Mouse (Mus musculus) frontal cortex, postnatal 14 days (tissue): Measurements from ENCODE around the gene Tpi1.
A peak's percentile ranks its signal among the peaks of the same experiment; 100 is the strongest.
"Not testable (repeated sequence)": the region's sequence is repeated elsewhere in the genome, so short reads cannot be mapped to it uniquely, and the experiment has no call there.

Experiments used
- DNase-seq, 2 experiments: peaks; one replicate each; pipeline ENCODE4 v3.0.0; 2022; ENCODE audit warnings: low spot score in 2 of 2

Gene Tpi1

GRCm38 (mm10) chr6:124809052-124809774 lies 4.9 kb downstream of the Tpi1 start:
- DNase-seq, result peak; percentile 64 to 68

DNA sequence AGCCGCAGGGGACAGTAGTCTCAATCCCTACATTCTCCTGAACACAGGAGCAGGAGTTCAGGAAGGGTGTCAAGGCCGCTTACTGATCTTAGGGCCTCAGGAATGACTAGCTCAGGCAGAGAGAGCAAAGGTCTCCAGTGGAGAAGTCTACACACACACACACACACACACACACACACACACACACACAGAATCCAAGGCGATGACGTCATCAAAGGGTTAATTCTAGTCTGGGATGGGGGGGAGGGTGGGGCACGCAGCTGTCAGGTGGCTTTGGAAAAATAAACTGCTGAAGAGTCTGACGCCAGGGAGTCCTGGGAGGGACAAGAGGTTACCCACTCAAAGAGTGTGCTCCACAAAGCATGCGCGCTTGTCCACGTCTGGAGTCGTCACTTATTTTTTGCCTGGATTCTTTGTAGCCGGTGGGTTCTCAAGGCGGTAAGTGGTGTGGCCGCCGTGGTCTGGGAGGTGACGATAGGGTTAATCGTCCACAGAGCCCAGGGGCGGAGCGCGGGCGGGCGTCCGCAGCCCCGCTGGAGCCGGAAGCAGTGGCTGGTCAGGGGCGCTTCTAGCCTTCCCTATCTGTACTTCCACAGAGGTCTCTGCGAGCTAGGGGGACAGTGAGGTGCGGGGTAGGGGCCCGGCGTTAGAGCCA lies 5.6 kb downstream of the Tpi1 start, which contains the start of gene Spsb2:
Spsb2 (plus strand) TSS at position 304 of the 655 bp plus-strand sequence.
- no peak for DNase-seq

- no peak for DNase-seq
Measured at GRCm38 (mm10) chr6:124807986-124808357, 6.1 kb downstream of the Tpi1 start.

GRCm38 (mm10) chr6:124807366-124807765 lies 6.7 kb downstream of the Tpi1 start:
- DNase-seq, result no peak

- no peak for DNase-seq
Measured at GRCm38 (mm10) chr6:124806446-124807140, 7.5 kb downstream of the Tpi1 start.

GRCm38 (mm10) chr6:124805341-124806321 lies 8.5 kb downstream of the Tpi1 start:
- DNase-seq, result peak; percentile 95

DNA sequence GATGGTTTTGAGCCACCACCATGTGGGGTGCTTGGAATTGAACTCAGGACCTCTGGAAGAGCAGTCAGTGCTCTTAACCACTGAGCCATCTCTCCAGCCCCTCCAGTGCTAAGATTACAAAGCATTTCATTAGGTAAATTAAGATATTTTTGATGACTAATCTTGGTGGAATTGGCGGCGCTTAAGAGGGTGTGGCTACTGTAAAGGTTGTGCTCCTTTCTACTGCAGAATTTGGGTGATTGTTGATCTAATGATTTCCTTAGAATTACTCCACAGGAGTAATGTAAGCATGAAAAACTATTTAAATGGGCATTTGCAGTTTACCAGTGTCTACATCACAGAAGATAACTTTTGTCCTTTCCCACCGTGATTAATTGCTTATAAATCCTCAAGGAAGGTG lies 9.8 kb downstream of the Tpi1 start:
- DNase-seq, result no peak

DNA sequence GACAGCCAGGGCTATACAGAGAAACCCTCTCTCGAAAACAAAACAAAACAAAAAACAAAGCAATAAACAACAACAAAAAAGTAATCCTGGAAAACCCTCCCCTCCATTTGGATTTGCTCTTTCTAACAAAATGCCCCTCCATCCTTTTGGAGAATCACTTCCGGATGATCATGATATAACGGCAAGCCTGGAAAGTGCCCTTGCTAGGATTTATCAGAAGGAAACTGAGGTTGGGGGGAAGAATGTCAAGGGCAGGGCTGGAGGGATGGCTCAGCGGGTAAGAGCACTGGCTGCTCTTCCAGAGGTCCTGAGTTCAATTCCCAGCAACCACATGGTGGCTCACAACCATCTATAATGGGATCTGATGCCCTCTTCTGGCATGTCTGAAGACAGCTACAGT lies 10.4 kb downstream of the Tpi1 start:
- not testable (repeated sequence) for DNase-seq

GRCm38 (mm10) chr6:124803061-124803460 lies 11.0 kb downstream of the Tpi1 start:
- DNase-seq, result no peak

- DNase-seq, result not testable (repeated sequence)
Measured at GRCm38 (mm10) chr6:124802400-124802799, 11.7 kb downstream of the Tpi1 start.

GRCm38 (mm10) chr6:124796200-124796599 lies 17.9 kb downstream of the Tpi1 start:
- DNase-seq, result no peak

DNA sequence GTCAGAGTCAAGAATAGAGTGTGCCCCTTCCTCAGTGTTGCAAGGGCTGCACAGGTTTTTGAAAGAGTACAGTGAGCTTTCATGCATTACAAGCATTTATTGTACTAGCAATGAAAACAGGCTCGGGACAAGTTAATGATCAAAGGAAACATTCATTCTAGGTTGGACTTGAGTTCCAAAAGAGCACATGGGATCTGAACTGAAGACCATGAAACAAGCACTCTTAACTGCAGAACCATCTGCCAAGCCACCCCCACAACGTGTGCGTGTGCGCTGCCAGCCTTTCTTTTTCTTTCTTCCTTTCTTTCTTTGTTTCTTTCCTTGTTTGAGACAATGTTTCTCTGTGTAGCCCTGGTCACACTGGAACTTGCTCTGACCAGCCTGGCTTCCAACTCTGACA lies 18.3 kb downstream of the Tpi1 start:
- no peak for DNase-seq

- DNase-seq, result no peak
Measured at GRCm38 (mm10) chr6:124791911-124792310, 22.2 kb downstream of the Tpi1 start.

GRCm38 (mm10) chr6:124790121-124790520 lies 24.0 kb downstream of the Tpi1 start:
- no peak for DNase-seq

DNA sequence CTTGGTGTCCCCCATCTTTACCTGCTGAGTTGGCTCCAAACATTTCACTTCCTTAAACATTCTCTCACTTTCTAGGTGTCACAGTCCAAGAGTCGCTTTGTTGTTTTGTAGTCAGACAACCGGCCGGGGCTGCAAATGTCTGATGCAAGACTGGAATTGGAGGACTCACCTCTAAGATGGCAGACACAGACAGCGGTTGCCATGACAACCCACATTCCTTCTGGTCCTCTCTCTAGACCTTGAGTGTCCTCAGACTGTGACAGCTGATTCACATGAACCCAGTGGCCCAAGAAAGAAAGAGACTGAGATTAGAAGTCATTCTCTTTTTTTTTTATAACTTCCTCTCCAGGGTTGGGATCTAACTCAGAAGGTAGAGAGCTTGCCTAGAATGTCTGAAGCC lies 24.6 kb downstream of the Tpi1 start:
- no peak for DNase-seq

DNA sequence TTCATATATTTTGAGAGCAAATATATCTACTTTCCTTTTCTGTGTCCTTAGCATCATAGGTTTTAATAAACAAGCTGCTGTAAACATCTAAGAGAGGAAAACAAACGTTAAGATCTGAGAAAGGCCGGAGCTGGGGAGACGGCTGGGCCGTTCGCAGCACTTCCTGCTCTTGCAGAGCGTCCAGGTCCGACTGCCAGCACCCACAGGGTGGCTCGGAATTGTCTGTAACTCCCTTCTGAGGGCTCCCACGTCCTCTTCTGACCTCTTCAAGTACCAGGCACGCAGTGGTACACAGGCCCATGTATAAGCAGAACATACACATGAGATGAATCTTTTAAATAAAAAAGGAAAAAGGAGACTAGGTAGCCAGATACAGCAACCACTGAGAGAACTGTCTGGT lies 26.4 kb downstream of the Tpi1 start:
- no peak for DNase-seq

DNA sequence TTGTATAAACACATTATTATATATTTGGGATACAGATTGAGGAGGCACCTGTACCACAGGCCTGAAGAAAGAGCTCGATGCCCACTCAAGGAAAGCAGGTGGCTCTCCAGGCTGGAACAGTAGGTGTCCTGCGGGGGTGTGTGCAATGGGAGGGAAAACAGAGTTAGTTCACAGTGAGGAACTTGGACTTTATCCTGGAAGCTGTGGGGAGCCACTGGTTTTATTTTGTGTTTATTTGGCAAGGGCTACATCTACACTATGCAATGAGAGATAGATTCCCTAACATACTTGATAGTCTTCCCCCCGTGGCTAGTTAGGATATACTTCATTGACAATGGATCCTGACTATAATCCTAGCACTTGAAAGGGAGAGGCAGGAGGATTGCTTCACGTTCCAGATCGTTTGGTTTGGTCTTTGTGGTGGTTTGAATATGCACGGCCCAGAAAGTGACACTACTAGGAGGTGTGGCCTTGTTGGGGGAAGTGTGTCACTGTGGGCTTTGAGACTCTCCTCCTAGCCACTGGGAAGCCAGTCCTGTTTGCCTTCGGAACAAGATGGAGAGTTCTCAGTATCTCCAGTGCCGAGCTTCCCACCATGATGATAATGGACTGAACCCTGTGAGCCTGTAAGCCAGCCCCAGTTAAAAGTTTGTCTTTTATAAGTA lies 27.2 kb downstream of the Tpi1 start:
- no peak for DNase-seq

GRCm38 (mm10) chr6:124782436-124782835 lies 31.7 kb downstream of the Tpi1 start:
- DNase-seq, result no peak

- DNase-seq, result no peak
Measured at GRCm38 (mm10) chr6:124780917-124781316, 33.2 kb downstream of the Tpi1 start.

GRCm38 (mm10) chr6:124779984-124780416 lies 34.1 kb downstream of the Tpi1 start:
- DNase-seq, result no peak
